Mouse (Mus musculus) embryonic fibroblast, embryonic 13.5 days (primary cell): ENCODE results near the gene Pik3c2b.

Experiments
- CTCF ChIP-seq: IDR thresholded peaks from 2 replicates; pipeline ENCODE4 v1.5.1; 2011; ENCODE audit warnings: mild to moderate bottlenecking, control low read depth, low read length, moderate library complexity, borderline replicate concordance; ENCODE audit not compliant: insufficient read depth
- POLR2A ChIP-seq: IDR thresholded peaks from 2 replicates; pipeline ENCODE4 v1.6.1; 2011; ENCODE audit warnings: low read depth, mild to moderate bottlenecking, control low read depth, low read length, moderate library complexity

- no peak for TF ChIP-seq POLR2A
- TF ChIP-seq CTCF = no peak
Observed at GRCm38 (mm10) chr1:133075651-133076400, 30.4 kb downstream of the Pik3c2b start.
